8 mouse cellular contexts compared by ENCODE assay signal in genomic region chr11:94563821-94564220, GRCm38 (mm10). TPM values are rescaled to one million over a fixed set of nuclear protein-coding genes. Genes with fewer than 3 reads are reported as not detected.
DNase-seq lines count a peak whose midpoint lies in the region; ATAC-seq lines count a peak whose summit lies in the region.

No protein-coding gene starts in this region.

- H3K4me3 ChIP-seq in kidney, embryonic 15.5 days (replicated peaks), result no peak overlapping the region
- no peak overlapping the region for H3K4me3 ChIP-seq in hindbrain, embryonic 16.5 days (ENCODE audit: low read length)
- no peak overlapping the region for H3K4me3 ChIP-seq in midbrain, embryonic 12.5 days

- 56% methylated on average over 5 of the region's 5 CpGs for WGBS in kidney, embryonic 15.5 days
- 58% methylated on average over 5 of the region's 5 CpGs for WGBS in hindbrain, embryonic 16.5 days
- 52% methylated on average over 5 of the region's 5 CpGs for WGBS in midbrain, embryonic 12.5 days

- peaks cover 12% of the 10 kb centered on the region; the same call in 1 of the 2 replicates for H3K27me3 ChIP-seq in kidney, embryonic 15.5 days
- peaks cover 23% of the 10 kb centered on the region for H3K27me3 ChIP-seq in hindbrain, embryonic 16.5 days (replicated peaks; ENCODE audit: control insufficient read depth, insufficient read depth, low read length)
- H3K27me3 ChIP-seq in midbrain, embryonic 12.5 days, result peaks cover 37% of the 10 kb centered on the region

- H3K9me3 ChIP-seq in kidney, embryonic 15.5 days (replicated peaks), result no peaks in the 10 kb centered on the region
- H3K9me3 ChIP-seq in hindbrain, embryonic 16.5 days (ENCODE audit: control insufficient read depth, low read length), result no peaks in the 10 kb centered on the region
- H3K9me3 ChIP-seq in midbrain, embryonic 12.5 days, result no peaks in the 10 kb centered on the region

- peak; percentile 49; the same call in 1 of the 2 replicates for ATAC-seq in kidney, embryonic 15.5 days (replicated peaks; ENCODE audit: low FRiP score)
- ATAC-seq in erythroid progenitor cell, adult 5-6 weeks (replicated peaks; ENCODE audit: low FRiP score, poor library complexity, severe bottlenecking), result 0 out of 2 replicates have a peak, but pooled peaks have one; percentile 26
- ATAC-seq in hindbrain, embryonic 16.5 days, result 0 out of 2 replicates have a peak, but pooled peaks have one; percentile 4
- ATAC-seq in midbrain, embryonic 12.5 days (ENCODE audit: low FRiP score, low read depth), result no peak
- ATAC-seq in CD4-positive, CD25-positive, alpha-beta regulatory T cell, adult 4 months, result no peak

- peak overlapping the region; percentile 50 for H3K4me2 ChIP-seq in kidney, embryonic 15.5 days
- H3K4me2 ChIP-seq in hindbrain, embryonic 16.5 days (ENCODE audit: low read length), result peak overlapping the region; percentile 55
- H3K4me2 ChIP-seq in midbrain, embryonic 12.5 days (replicated peaks), result no peak overlapping the region

- DNase-seq in kidney, postnatal 4 days, result no peak
- DNase-seq in cerebellum, postnatal 25 days, result no peak
- DNase-seq in urinary bladder, postnatal 14 days (ENCODE audit: low spot score), result no peak

- H3K4me1 ChIP-seq in kidney, embryonic 15.5 days, result peaks cover 16% of the 10 kb centered on the region
- peaks cover 12% of the 10 kb centered on the region for H3K4me1 ChIP-seq in hindbrain, embryonic 16.5 days (ENCODE audit: control insufficient read depth, insufficient read depth, low read depth, low read length)
- peaks cover 15% of the 10 kb centered on the region for H3K4me1 ChIP-seq in midbrain, embryonic 12.5 days

- peak overlapping the region; percentile 9; the same call in 1 of the 2 replicates for H3K9ac ChIP-seq in kidney, embryonic 15.5 days
- no peak overlapping the region for H3K9ac ChIP-seq in hindbrain, embryonic 16.5 days (ENCODE audit: low read depth, low read length)
- H3K9ac ChIP-seq in midbrain, embryonic 12.5 days (replicated peaks), result 0 out of 2 replicates have a peak overlapping the region, but pooled peaks have one; percentile 20

- H3K36me3 ChIP-seq in kidney, embryonic 15.5 days, result peaks cover 13% of the 10 kb centered on the region
- H3K36me3 ChIP-seq in hindbrain, embryonic 16.5 days (ENCODE audit: control insufficient read depth, insufficient read depth, low read length), result no peaks in the 10 kb centered on the region
- H3K36me3 ChIP-seq in midbrain, embryonic 12.5 days, result no peaks in the 10 kb centered on the region

- H3K27ac ChIP-seq in kidney, embryonic 15.5 days, result no peak overlapping the region
- H3K27ac ChIP-seq in hindbrain, embryonic 16.5 days (ENCODE audit: low read depth, low read length), result no peak overlapping the region
- H3K27ac ChIP-seq in midbrain, embryonic 12.5 days (replicated peaks), result no peak overlapping the region

RNA-seq across cellular contexts. Expression of gene Chad, which starts 1.0 kb away (rescaled TPM):
- polyA plus RNA-seq in kidney, embryonic 15.5 days (2015; fragmentation: Nextera tagmentation; extraction: Ambion mirVana), result 0.23 and 1.1 TPM in 2 replicates
- total RNA-seq in erythroid progenitor cell, adult 5-6 weeks (2015; ENCODE audit: low replicate concordance), result not detected in 2 replicates
- not detected in 2 replicates for total RNA-seq in erythroid progenitor cell, adult 5-6 weeks (2017; ENCODE audit: low replicate concordance)
- polyA plus RNA-seq in hindbrain, embryonic 16.5 days (2015; fragmentation: Nextera tagmentation; extraction: Ambion mirVana), result 0.39 and 0.72 TPM in 2 replicates
- 0.31 and 0.45 TPM in 2 replicates for polyA plus RNA-seq in midbrain, embryonic 12.5 days (2016; fragmentation: Nextera tagmentation; extraction: Ambion mirVana)
- under 1 TPM; 0.26 to 0.73 TPM for polyA plus RNA-seq in CD4-positive, CD25-positive, alpha-beta regulatory T cell, adult 4 months (2017; shearing (Covaris generic))

RNA-seq across cellular contexts. Expression of gene Rsad1, which starts 14.8 kb away (rescaled TPM):
- polyA plus RNA-seq in kidney, embryonic 15.5 days (2015; fragmentation: Nextera tagmentation; extraction: Ambion mirVana), result 4.0 and 5.6 TPM in 2 replicates
- 0.84 TPM in 1 of 2 replicates, not detected in the other for total RNA-seq in erythroid progenitor cell, adult 5-6 weeks (2015; ENCODE audit: low replicate concordance)
- total RNA-seq in erythroid progenitor cell, adult 5-6 weeks (2017; ENCODE audit: low replicate concordance), result 0.23 and 0.26 TPM in 2 replicates
- 10.0 and 11.7 TPM in 2 replicates for polyA plus RNA-seq in hindbrain, embryonic 16.5 days (2015; fragmentation: Nextera tagmentation; extraction: Ambion mirVana)
- polyA plus RNA-seq in midbrain, embryonic 12.5 days (2016; fragmentation: Nextera tagmentation; extraction: Ambion mirVana), result 4.3 and 5.4 TPM in 2 replicates
- polyA plus RNA-seq in CD4-positive, CD25-positive, alpha-beta regulatory T cell, adult 4 months (2017; shearing (Covaris generic)), result 1 to 10 TPM in 1 of 2 experiments, under 1 TPM in 1; 0.78 to 1.7 TPM

RNA-seq across cellular contexts. Expression of gene Acsf2, which starts 37.9 kb away (rescaled TPM):
- 7.9 and 8.9 TPM in 2 replicates for polyA plus RNA-seq in kidney, embryonic 15.5 days (2015; fragmentation: Nextera tagmentation; extraction: Ambion mirVana)
- 4.2 and 9.7 TPM in 2 replicates for total RNA-seq in erythroid progenitor cell, adult 5-6 weeks (2015; ENCODE audit: low replicate concordance)
- 2.3 and 2.5 TPM in 2 replicates for total RNA-seq in erythroid progenitor cell, adult 5-6 weeks (2017; ENCODE audit: low replicate concordance)
- 1.8 and 2.3 TPM in 2 replicates for polyA plus RNA-seq in hindbrain, embryonic 16.5 days (2015; fragmentation: Nextera tagmentation; extraction: Ambion mirVana)
- polyA plus RNA-seq in midbrain, embryonic 12.5 days (2016; fragmentation: Nextera tagmentation; extraction: Ambion mirVana), result 3.1 and 3.7 TPM in 2 replicates
- 1 to 10 TPM; 1.6 to 2.3 TPM for polyA plus RNA-seq in CD4-positive, CD25-positive, alpha-beta regulatory T cell, adult 4 months (2017; shearing (Covaris generic))

RNA-seq across cellular contexts. Expression of gene Mycbpap, which starts 42.3 kb away (rescaled TPM):
- polyA plus RNA-seq in kidney, embryonic 15.5 days (2015; fragmentation: Nextera tagmentation; extraction: Ambion mirVana), result 3.6 and 4.4 TPM in 2 replicates
- not detected in 2 replicates for total RNA-seq in erythroid progenitor cell, adult 5-6 weeks (2015; ENCODE audit: low replicate concordance)
- not detected in 2 replicates for total RNA-seq in erythroid progenitor cell, adult 5-6 weeks (2017; ENCODE audit: low replicate concordance)
- polyA plus RNA-seq in hindbrain, embryonic 16.5 days (2015; fragmentation: Nextera tagmentation; extraction: Ambion mirVana), result 3.7 and 5.5 TPM in 2 replicates
- 2.9 and 4.9 TPM in 2 replicates for polyA plus RNA-seq in midbrain, embryonic 12.5 days (2016; fragmentation: Nextera tagmentation; extraction: Ambion mirVana)
- polyA plus RNA-seq in CD4-positive, CD25-positive, alpha-beta regulatory T cell, adult 4 months (2017; shearing (Covaris generic)), result not detected

Comparison
In these comparisons a context has a peak if more than half of its experiments do, and no peak if none do; other contexts are left out.
1. ATAC-seq: peak in kidney, embryonic 15.5 days (single experiment), erythroid progenitor cell, adult 5-6 weeks (single experiment) and hindbrain, embryonic 16.5 days (single experiment); none in midbrain, embryonic 12.5 days (single experiment) and CD4-positive, CD25-positive, alpha-beta regulatory T cell, adult 4 months (single experiment).